Mouse (Mus musculus) CD4-positive, CD25-positive, alpha-beta regulatory T cell, adult 2 months (primary cell): ENCODE measurements around the gene Coq4.
"Not testable (repeated sequence)": the region's sequence is repeated elsewhere in the genome, so short reads cannot be mapped to it uniquely, and the experiment has no call there.

Experiments used
- DNase-seq: peaks from one replicate; pipeline ENCODE4 v3.0.0-alpha.2; 2012; ENCODE audit warnings: low read depth, low spot score

The Coq4 gene

DNA sequence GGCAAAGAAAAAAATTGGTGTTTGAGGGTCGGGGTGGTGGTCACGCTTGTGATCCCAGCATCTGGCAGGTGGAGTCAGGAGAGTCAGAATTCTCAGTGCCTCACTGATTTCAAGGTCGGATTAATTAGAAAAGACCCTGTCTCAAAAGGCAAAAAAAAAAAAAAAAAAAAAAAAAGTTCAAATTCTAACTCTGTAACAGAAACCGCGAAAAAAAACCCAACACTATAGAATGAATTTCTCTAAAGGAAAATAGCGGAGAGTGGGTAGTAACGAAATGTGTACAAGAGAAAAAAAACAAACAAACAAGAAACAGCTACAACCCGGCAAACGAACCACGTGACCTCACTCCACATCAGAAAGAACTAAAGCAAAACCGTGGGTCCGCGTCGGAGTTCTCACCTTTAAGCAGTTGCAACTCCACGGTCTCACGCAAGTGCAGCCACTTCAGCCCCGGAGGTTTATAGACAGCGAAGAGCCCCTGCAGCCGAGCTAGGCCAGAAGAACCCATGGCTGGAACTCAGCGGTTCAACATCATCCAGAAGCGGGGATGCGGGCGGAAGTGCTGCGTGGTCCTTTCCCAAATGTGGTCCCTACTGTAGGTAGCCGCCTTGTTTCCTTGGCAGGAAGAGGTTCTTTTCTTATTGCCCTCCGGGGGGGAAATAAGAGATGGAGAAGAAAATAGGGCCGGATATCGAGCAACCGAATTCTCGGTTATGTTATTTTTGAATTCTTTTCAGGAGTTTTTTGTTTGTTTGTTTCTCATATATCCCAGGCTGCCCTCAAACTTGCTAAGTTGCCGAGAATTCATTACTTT lies at the start of gene Coq4:
Gene Coq4 (plus strand): TSS at position 390 of the 814 bp plus-strand sequence.
- DNase-seq, result peak; percentile 95

DNA sequence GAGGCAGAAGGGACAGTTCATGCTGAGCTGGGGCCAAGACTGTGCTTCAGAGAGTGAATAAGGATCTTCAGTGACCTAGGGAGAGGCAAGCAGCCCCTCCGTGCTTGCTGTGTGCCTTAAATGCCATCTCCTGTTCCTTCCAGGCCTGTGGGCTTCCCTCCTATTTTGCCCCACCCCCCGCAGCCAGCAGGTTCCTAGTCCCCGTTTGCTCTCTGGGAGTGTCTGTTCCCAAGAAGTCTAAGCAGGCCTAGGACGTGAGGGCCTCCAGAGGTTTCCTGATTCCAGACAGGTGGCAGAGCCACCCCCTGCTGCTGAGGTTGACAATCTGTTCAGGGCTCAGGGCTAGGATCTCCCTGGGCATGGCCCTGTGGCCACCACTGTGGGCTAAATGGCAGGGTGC lies 48.5 kb upstream of the Coq4 start:
- DNase-seq, result no peak

GRCm38 (mm10) chr2:29739368-29739767 lies 47.9 kb upstream of the Coq4 start:
- DNase-seq, result no peak

DNA sequence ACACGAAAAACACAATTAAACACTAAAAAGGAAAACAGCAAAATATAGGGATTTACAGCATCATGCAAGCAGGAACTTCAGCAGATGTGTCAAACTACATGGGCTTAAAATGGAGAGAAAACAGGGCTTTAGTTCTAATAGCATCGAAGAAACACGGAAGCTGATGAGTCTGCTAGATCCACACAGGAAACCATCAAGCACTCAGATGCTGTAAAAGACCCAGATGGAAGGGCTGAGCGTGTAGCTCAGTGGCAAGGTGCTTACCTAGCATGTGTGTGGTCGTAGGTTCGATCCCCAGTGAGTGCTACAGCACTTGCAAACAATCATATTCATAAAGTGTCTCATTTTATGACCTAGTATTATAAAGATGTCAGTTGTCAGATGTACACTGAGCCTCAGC lies 46.1 kb upstream of the Coq4 start:
- DNase-seq, result no peak

DNA sequence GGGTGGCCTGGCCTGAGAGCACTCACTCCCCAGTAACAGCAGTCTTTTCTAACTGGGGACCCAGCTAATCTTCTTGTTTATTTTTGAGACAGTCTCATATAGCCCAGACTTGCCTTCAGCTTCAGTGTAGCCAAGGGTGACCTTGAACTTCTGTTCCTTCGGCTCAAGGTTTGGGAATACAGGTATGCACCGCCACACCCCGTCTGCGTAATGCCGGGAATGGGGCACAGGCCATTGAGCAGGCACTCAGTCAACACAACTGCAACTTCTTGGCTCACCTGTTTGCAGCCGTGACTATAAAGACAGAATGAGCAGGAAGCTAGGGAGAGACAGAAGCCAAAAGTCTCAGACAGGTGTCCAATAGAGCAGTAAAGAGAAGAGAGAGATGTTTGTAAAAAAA lies 43.0 kb upstream of the Coq4 start:
- DNase-seq, result no peak

DNA sequence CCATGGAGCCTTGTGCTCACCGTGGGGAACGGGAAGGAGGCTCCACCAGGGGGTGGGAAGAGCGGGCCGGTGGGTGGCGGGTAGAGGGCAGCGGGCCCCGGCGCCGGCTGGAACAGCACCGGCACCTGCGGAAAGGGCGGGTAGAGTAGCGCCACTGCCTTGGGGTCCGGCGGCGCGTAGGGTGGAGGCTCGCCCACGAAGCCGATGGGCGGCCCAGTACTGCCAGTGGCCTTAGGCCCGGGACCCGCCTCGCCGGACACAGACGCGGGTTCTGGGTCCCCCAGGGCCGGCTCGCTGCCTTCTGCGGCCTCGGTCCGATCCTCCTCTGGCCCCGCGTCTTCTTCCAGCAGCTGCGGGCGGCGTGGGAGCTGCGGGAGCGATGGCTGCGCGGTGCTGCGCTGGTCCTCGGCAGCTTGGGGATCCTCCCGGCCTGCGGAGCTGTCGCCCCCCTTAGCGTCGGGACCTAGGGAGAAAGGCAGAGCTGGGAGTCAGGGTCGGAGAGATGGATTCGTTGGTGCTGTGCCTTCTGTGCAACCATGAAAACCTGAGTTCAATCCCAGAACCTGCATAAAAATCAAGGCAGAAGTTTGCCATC lies 40.0 kb upstream of the Coq4 start:
- no peak for DNase-seq

DNA sequence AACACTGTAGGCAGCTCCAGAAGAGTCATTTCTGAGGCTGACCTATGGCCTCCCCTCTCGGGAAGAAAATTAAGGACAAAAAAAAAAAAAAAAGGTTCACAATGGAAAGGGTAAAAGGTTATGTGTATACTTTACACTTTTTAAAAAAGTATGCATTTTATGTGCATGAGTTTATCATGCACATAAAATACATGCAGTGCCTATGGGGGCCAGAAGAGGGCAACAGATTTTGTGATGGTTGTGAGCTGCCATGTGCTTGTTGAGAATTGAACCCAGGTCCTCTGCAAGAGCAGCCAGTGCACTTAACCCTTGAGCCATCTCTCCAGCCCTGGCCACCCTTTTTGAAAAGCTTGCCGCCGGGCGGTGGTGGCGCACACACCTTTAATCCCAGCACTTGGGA lies 39.4 kb upstream of the Coq4 start:
- peak; percentile 32 for DNase-seq

GRCm38 (mm10) chr2:29748499-29748898 lies 38.8 kb upstream of the Coq4 start:
- no peak for DNase-seq

- DNase-seq, result no peak
These were observed 35.8 kb upstream of the Coq4 start, which contains the start of gene Gm13420 for GRCm38 (mm10) chr2:29751497-29751896. TSS of gene Gm13420 (minus strand) at chr2:29751685.

- no peak for DNase-seq
These were observed 34.9 kb upstream of the Coq4 start for GRCm38 (mm10) chr2:29752397-29752796.

- no peak for DNase-seq
These were observed 31.6 kb upstream of the Coq4 start for GRCm38 (mm10) chr2:29755693-29756092.

DNA sequence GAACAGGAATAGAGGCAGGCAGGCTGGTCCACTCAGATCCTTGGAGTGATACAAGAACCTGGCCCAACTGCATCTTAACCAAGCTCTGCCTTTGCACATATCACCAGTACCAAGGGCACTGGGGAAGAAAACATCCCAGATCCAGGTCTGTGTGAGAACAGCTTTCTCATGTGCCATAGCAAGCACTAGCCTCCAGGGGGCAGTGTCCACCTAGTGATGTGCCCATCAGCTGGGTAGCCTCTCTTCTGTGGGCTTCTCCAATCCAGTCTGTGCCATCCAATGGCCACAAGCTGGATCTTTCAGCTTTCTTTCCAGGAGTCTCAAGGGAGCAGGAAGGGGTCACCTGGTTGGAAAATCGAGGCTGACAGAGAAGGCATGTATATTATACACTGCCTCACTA lies 22.5 kb upstream of the Coq4 start:
- DNase-seq, result peak; percentile 77

DNA sequence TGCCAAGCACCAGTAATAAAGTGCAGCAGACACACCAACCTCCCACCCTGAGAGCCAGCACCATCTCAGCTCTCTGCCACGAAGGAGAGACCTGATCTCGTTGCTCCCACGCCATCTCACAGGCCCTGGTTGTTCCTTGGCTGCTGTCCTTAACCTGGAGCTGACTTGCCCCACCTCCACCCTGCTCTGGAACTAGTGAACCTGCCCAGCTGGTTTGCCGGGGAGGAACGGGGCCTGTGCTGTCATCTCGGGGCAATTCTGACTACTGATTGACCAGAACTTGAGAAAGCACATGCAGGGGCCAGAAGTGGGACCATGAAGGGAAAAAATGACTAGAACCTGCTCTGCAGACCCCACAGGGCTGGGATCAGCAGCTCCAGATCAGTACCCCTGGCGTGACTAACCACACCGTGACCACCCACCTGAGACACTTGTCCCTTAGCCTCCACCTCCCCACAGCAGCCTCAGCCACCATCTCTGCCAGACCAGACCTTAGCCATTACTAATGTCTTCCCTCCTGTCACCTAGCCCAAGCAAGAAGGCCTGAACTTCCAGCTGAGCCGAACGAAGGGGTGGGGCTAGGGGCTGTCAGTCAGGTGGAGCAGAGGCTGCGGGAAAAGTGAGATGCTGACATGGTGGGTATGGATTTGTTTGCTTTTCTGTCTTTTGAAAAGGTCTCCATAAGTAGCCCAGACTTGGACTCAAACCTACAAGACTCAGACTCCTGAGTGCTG lies 19.1 kb upstream of the Coq4 start:
- DNase-seq, result no peak

DNA sequence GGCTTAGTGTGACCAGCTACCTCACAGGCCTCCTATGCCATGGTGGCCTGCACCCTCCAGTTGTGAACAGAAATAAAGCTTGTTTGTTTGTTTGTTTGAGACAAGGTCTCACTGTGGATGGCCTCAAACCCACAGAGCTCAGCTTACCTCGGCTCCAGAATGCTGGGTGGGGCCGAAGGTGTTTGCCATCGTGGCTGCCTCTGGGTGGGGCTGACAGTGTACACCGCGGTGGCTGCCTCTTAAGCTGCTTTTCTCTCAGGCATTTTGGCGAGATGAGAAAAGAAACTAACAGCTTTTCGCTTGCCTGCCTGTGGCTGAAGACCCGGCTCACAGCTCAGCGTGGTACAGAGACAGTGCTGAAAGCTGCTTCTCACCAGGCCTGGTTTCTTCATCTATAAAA lies 18.4 kb upstream of the Coq4 start:
- DNase-seq, result no peak

GRCm38 (mm10) chr2:29770162-29770561 lies 17.1 kb upstream of the Coq4 start:
- DNase-seq, result no peak

GRCm38 (mm10) chr2:29771611-29772461 lies 15.5 kb upstream of the Coq4 start:
- no peak for DNase-seq

- no peak for DNase-seq
These were observed 14.0 kb upstream of the Coq4 start for GRCm38 (mm10) chr2:29773323-29773722.

DNA sequence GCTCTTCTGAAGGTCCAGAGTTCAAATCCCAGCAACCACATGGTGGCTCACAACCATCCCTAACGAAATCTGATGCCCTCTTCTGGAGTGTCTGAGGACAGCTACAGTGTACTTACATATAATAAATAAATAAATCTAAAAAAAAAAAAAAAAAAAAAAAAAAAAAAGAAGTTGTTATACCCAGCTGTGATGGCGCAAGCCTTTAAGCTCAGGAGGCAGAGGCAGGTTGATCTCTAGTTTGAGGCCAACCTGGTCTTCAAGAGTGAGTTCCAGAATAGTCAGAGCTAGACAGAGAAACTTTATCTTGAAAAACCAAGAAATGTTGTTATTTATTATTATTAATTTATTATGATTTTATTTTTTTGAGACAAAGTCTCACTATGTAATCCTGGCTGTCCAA lies 6.0 kb upstream of the Coq4 start:
- not testable (repeated sequence) for DNase-seq

GRCm38 (mm10) chr2:29784290-29784689 lies 3.0 kb upstream of the Coq4 start:
- DNase-seq, result no peak

GRCm38 (mm10) chr2:29787937-29788681 lies 816 bp downstream of the Coq4 start, which contains the start of gene Trub2:
TSS of gene Trub2 (minus strand) at chr2:29788502.
- DNase-seq, result peak; percentile 87
